17 mouse cellular contexts compared by ENCODE assay signal in genomic region chr2:4518549-4518948, GRCm38 (mm10).
"Had no signal": no experiment of that assay in that cellular context is flagged by ENCODE, and none has a peak within 500 bp of the region (broad histone marks: within the 10 kb centered on the region; RNA-seq: fewer than 3 reads in every experiment).

No protein-coding gene starts in this region.

- H3K27me3 ChIP-seq: limb, embryonic 13.5 days; liver, embryonic 12.5 days; liver, embryonic 15.5 days; midbrain, embryonic 12.5 days; midbrain, embryonic 15.5 days; stomach, embryonic 15.5 days had no signal

- H3K36me3 ChIP-seq: liver, embryonic 12.5 days; liver, embryonic 15.5 days; stomach, embryonic 15.5 days had no signal

- DNase-seq: kidney, adult 9 months; kidney, postnatal 14 days; kidney, postnatal 4 days; liver; lung, adult 18-20 months; lung, postnatal 14 days; lung, postnatal 4 days; right cerebral cortex, postnatal 14 days; right cerebral cortex, postnatal 4 days; thymus, postnatal 25 days had no signal

- H3K27ac ChIP-seq: limb, embryonic 13.5 days; liver, embryonic 12.5 days; liver, embryonic 15.5 days had no signal

- H3K9me3 ChIP-seq: limb, embryonic 10.5 days; limb, embryonic 13.5 days; liver, embryonic 12.5 days; liver, embryonic 15.5 days; midbrain, embryonic 12.5 days; midbrain, embryonic 15.5 days; stomach, embryonic 15.5 days had no signal

- H3K4me3 ChIP-seq: limb, embryonic 10.5 days; limb, embryonic 13.5 days; liver, embryonic 12.5 days; liver, embryonic 15.5 days; midbrain, embryonic 12.5 days; midbrain, embryonic 15.5 days; stomach, embryonic 15.5 days had no signal
